Mouse (Mus musculus) heart, adult 2 months (tissue): ENCODE data around the gene Gm45140. TPM values are rescaled to one million over a fixed set of nuclear protein-coding genes. Genes with fewer than 3 reads are reported as not detected.

Experiments used
- DNase-seq, 2 experiments: peaks; one replicate each; pipeline ENCODE4 v3.0.0; 2021
- H3K27ac ChIP-seq: fragments of 200-600 bp; 2 replicates; pipeline ENCODE4 v1.8.1; 2022
- H3K27me3 ChIP-seq: fragments of 200-500 bp; 2 replicates; pipeline ENCODE4 v1.6.1; 2012; ENCODE audit warnings: mild to moderate bottlenecking, low read length, inconsistent platforms, mixed read lengths; ENCODE audit not compliant: control insufficient read depth, insufficient read depth
- H3K36me3 ChIP-seq: fragments of 200-500 bp; 2 replicates; pipeline ENCODE4 v1.6.1; 2012; ENCODE audit warnings: low read length, inconsistent platforms; ENCODE audit not compliant: control insufficient read depth, insufficient read depth
- H3K4me1 ChIP-seq: fragments of 200-500 bp; 2 replicates; pipeline ENCODE4 v1.6.1; 2011; ENCODE audit warnings: low read length; ENCODE audit not compliant: control insufficient read depth, insufficient read depth
- H3K4me3 ChIP-seq: fragments of 200-600 bp; 2 replicates; pipeline ENCODE4 v1.8.1; 2022
- H3K79me2 ChIP-seq: fragments of 200-500 bp; replicated peaks from 2 replicates; pipeline ENCODE4 v1.6.1; 2012; ENCODE audit warnings: mild to moderate bottlenecking, inconsistent platforms, low read length, moderate library complexity, mixed read lengths; ENCODE audit not compliant: control insufficient read depth, insufficient read depth
- H3K9ac ChIP-seq: fragments of 200-500 bp; 2 replicates; pipeline ENCODE4 v1.6.1; 2012; ENCODE audit warnings: low read depth, mild to moderate bottlenecking, control low read depth, inconsistent platforms, low read length, mixed read lengths
- CTCF ChIP-seq: fragments of 200-600 bp; IDR thresholded peaks from 2 replicates; pipeline ENCODE4 v1.8.1; 2022; ENCODE audit warnings: antibody characterized with exemption, mild to moderate bottlenecking, moderate library complexity
- EP300 ChIP-seq: fragments of 200-500 bp; IDR thresholded peaks from 2 replicates; pipeline ENCODE4 v1.6.1; 2011; ENCODE audit warnings: low read depth, low read length, control low read depth; ENCODE audit not compliant: insufficient read depth
- POLR2A ChIP-seq: fragments of 200-500 bp; IDR thresholded peaks from 2 replicates; pipeline ENCODE4 v1.6.1; 2011; ENCODE audit warnings: mild to moderate bottlenecking, low read depth, low read length, control low read depth; ENCODE audit not compliant: insufficient read depth
- WGBS: fragments of 180-500 bp; shearing (Covaris S2); methylation state at CpG from one replicate; pipeline ENCODE4 v1.1.7; 2018; 5-methylcytosine and 5-hydroxymethylcytosine counted together
- intact Hi-C: fragments of 180-260 bp; cut with DNase I; formaldehyde crosslinking; loops from one replicate; pipeline ENCODE4 v1.15.1; 2025
- polyA plus RNA-seq: library from polyadenylated mRNA; depleted of rRNA; stranded (reverse); fragments of >200 nt; gene quantifications from 2 replicates; pipeline ENCODE4 v1.2.3, GENCODE M21; 2012
- total RNA-seq, 2 experiments: library from RNA; stranded (reverse); gene quantifications; 2 replicates each; pipeline ENCODE4 v1.2.3; 2021

The Gm45140 gene
- total and polyA plus RNA-seq, 3 experiments: 0.16 to 1.4 (median 0.23) TPM

- no peak for DNase-seq
Measured at GRCm38 (mm10) chr6:87875562-87875961, 40.0 kb upstream of the Gm45140 start.

GRCm38 (mm10) chr6:87875083-87875482, 39.5 kb upstream of the Gm45140 start:
- H3K27me3 ChIP-seq: no peaks in the 10 kb centered on the region
- no peak overlapping the region for H3K9ac ChIP-seq
- H3K36me3 ChIP-seq: no peaks in the 10 kb centered on the region
- no peak for TF ChIP-seq POLR2A
- TF ChIP-seq CTCF: no peak
- TF ChIP-seq EP300: no peak
- no peak overlapping the region for H3K4me3 ChIP-seq
- peak overlapping the region; percentile 74 for H3K27ac ChIP-seq
- no peaks in the 10 kb centered on the region for H3K79me2 ChIP-seq
- WGBS: 41% methylated on average over 1 of the region's 1 CpGs
- intact Hi-C loops: no loop called here
- peaks cover 7% of the 10 kb centered on the region for H3K4me1 ChIP-seq
- DNase-seq: peak; percentile 78 to 81

More at GRCm38 (mm10) chr6:87875562-87875961, 40.0 kb upstream of the Gm45140 start:
- Histone ChIP-seq H3K79me2 (no peaks in the 10 kb centered on the region), H3K36me3 (no peaks in the 10 kb centered on the region), H3K27me3 (no peaks in the 10 kb centered on the region), H3K4me3 (no peak overlapping the region), H3K4me1 (peaks cover 7% of the 10 kb centered on the region), H3K9ac (no peak overlapping the region), H3K27ac (peak overlapping the region; percentile 74)
- WGBS: 69% methylated on average over 7 of the region's 7 CpGs
- intact Hi-C loops: no loop called here
- TF ChIP-seq EP300 (no peak), POLR2A (no peak), CTCF (no peak)

GRCm38 (mm10) chr6:87873963-87874362, 38.4 kb upstream of the Gm45140 start:
- Histone ChIP-seq H3K27me3 (no peaks in the 10 kb centered on the region), H3K9ac (no peak overlapping the region), H3K4me1 (peaks cover 7% of the 10 kb centered on the region), H3K79me2 (no peaks in the 10 kb centered on the region), H3K36me3 (no peaks in the 10 kb centered on the region), H3K27ac (no peak overlapping the region; the same call in 1 of the 2 replicates), H3K4me3 (no peak overlapping the region)
- no peak for DNase-seq
- intact Hi-C loops: no loop called here
- WGBS: 84% methylated on average over 2 of the region's 2 CpGs
- TF ChIP-seq EP300: no peak
- TF ChIP-seq POLR2A: no peak
- TF ChIP-seq CTCF: 0 out of 2 replicates have a peak, but pooled peaks have one; percentile 19

GRCm38 (mm10) chr6:87873104-87873503, 37.5 kb upstream of the Gm45140 start:
- Histone ChIP-seq H3K79me2 (no peaks in the 10 kb centered on the region), H3K27me3 (no peaks in the 10 kb centered on the region), H3K9ac (no peak overlapping the region), H3K36me3 (no peaks in the 10 kb centered on the region), H3K4me1 (peaks cover 8% of the 10 kb centered on the region), H3K4me3 (no peak overlapping the region), H3K27ac (peak overlapping the region; percentile 67)
- intact Hi-C loops: no loop called here
- TF ChIP-seq CTCF: peak; percentile 12; the same call in 1 of the 2 replicates
- TF ChIP-seq EP300: peak; percentile 82; the same call in 1 of the 2 replicates
- TF ChIP-seq POLR2A: no peak
- peak in 1 of 2 experiments; percentile 74 for DNase-seq
- 21% methylated on average over 1 of the region's 1 CpGs for WGBS

- WGBS: 85% methylated on average over 7 of the region's 7 CpGs
- TF ChIP-seq POLR2A (no peak), CTCF (no peak), EP300 (no peak)
- Histone ChIP-seq H3K27ac (no peak overlapping the region), H3K27me3 (no peaks in the 10 kb centered on the region), H3K9ac (no peak overlapping the region), H3K79me2 (no peaks in the 10 kb centered on the region), H3K36me3 (no peaks in the 10 kb centered on the region), H3K4me1 (peaks cover 8% of the 10 kb centered on the region), H3K4me3 (no peak overlapping the region)
- intact Hi-C loops: no loop called here
- DNase-seq: no peak
Measured at GRCm38 (mm10) chr6:87871240-87871639, 35.6 kb upstream of the Gm45140 start.

GRCm38 (mm10) chr6:87870440-87870839, 34.8 kb upstream of the Gm45140 start:
- no peak for DNase-seq
- Histone ChIP-seq H3K36me3 (no peaks in the 10 kb centered on the region), H3K79me2 (no peaks in the 10 kb centered on the region), H3K27ac (no peak overlapping the region), H3K27me3 (no peaks in the 10 kb centered on the region), H3K4me3 (no peak overlapping the region), H3K9ac (no peak overlapping the region), H3K4me1 (peaks cover 4% of the 10 kb centered on the region)
- intact Hi-C loops: no loop called here
- WGBS: 66% methylated on average over 1 of the region's 1 CpGs
- TF ChIP-seq CTCF (no peak), POLR2A (no peak), EP300 (no peak)
